Mouse (Mus musculus) adrenal gland, postnatal 0 days (tissue): ENCODE data around the gene Hspb6. TPM values are rescaled to one million over a fixed set of nuclear protein-coding genes. Genes with fewer than 3 reads are reported as not detected.

ENCODE experiments used
- microRNA-seq: library from miRNA; unstranded; fragments of <30 nt; microRNA quantifications from one replicate; pipeline ENCODE4, GENCODE M21; 2016; ENCODE audit warnings: borderline replicate concordance; ENCODE audit not compliant: insufficient number of aligned reads
- polyA plus RNA-seq: library from polyadenylated mRNA; unstranded; fragments of >200 nt; fragmentation: Nextera tagmentation; extraction: Ambion mirVana; gene quantifications from 2 replicates; pipeline ENCODE4 v1.2.1, GENCODE M21; 2015

Hspb6 gene
- 21.9 and 51.7 TPM in 2 replicates for polyA plus RNA-seq

GRCm38 (mm10) chr7:30552102-30553020 lies at the start of gene Hspb6, which contains the start of gene Proser3:
Hspb6 (plus strand) TSS chr7:30552178.
Proser3 (minus strand) TSS chr7:30552299.

GRCm38 (mm10) chr7:30534633-30535577 lies 17.1 kb upstream of the Hspb6 start, which contains the start of gene Arhgap33:
Arhgap33 (minus strand) TSS chr7:30535060.

GRCm38 (mm10) chr7:30559443-30559954 lies 7.5 kb downstream of the Hspb6 start, which contains the start of gene Lin37:
Lin37 (minus strand) TSS chr7:30559838.

GRCm38 (mm10) chr7:30563117-30563905 lies 11.3 kb downstream of the Hspb6 start, which contains the start of the genes U2af1l4, Gm49396 and Psenen:
U2af1l4 (plus strand) TSS chr7:30563301.
Gm49396 (plus strand) TSS chr7:30563344.
Psenen (minus strand) TSS chr7:30563627.

GRCm38 (mm10) chr7:30564970-30565571 lies 13.1 kb downstream of the Hspb6 start, which contains the start of gene Igflr1:
Igflr1 (plus strand) TSS chr7:30565427.

GRCm38 (mm10) chr7:30588676-30589434 lies 36.9 kb downstream of the Hspb6 start, which contains the start of gene Kmt2b:
Kmt2b (minus strand) TSS chr7:30588726.

GRCm38 (mm10) chr7:30598786-30599185 lies 46.8 kb downstream of the Hspb6 start, which contains the start of gene Zbtb32:
Zbtb32 (minus strand) TSS chr7:30598909.

Small RNAs within 50 kb of the gene (microRNA-seq; reads per million reads assigned to microRNA genes)
- gene Gm38670, result not detected
- not detected for gene Mir3569

Other genes starting within 250 kb of the Hspb6 start
- gene Alkbh6, start 243.5 kb upstream of the Hspb6 start, polyA plus RNA-seq, result 67.9 and 101 TPM in 2 replicates
- gene Syne4, start 237.4 kb upstream of the Hspb6 start, polyA plus RNA-seq, result 10.1 and 17.2 TPM in 2 replicates
- 1.7 and 4.2 TPM in 2 replicates for gene E130208F15Rik, start 230.4 kb upstream of the Hspb6 start, polyA plus RNA-seq
- gene Sdhaf1, start 228.3 kb upstream of the Hspb6 start, polyA plus RNA-seq, result 19.9 and 24.4 TPM in 2 replicates
- gene Lrfn3, start 189.4 kb upstream of the Hspb6 start, polyA plus RNA-seq, result 7.0 and 8.6 TPM in 2 replicates
- 130 and 219 TPM in 2 replicates for gene Tyrobp, start 138.4 kb upstream of the Hspb6 start, polyA plus RNA-seq
- 6.9 and 9.5 TPM in 2 replicates for gene Hcst, start 132.3 kb upstream of the Hspb6 start, polyA plus RNA-seq
- 0.88 and 1.7 TPM in 2 replicates for gene Nfkbid, start 130.4 kb upstream of the Hspb6 start, polyA plus RNA-seq
- 66.4 and 132 TPM in 2 replicates for gene Aplp1, start 106.6 kb upstream of the Hspb6 start, polyA plus RNA-seq
- gene Kirrel2, start 94.5 kb upstream of the Hspb6 start, polyA plus RNA-seq, result not detected in 2 replicates
- gene Nphs1, start 93.9 kb upstream of the Hspb6 start, polyA plus RNA-seq, result 0.10 and 0.17 TPM in 2 replicates
- 3.3 and 7.4 TPM in 2 replicates for gene Prodh2, start 58.6 kb upstream of the Hspb6 start, polyA plus RNA-seq
- gene Arhgap33, start 17.1 kb upstream of the Hspb6 start, polyA plus RNA-seq, result 5.8 and 11.5 TPM in 2 replicates
- 5.8 and 6.8 TPM in 2 replicates for gene Proser3, start 121 bp downstream of the Hspb6 start, polyA plus RNA-seq
- gene Lin37, start 7.7 kb downstream of the Hspb6 start, polyA plus RNA-seq, result 57.6 and 67.2 TPM in 2 replicates
- gene U2af1l4, start 11.1 kb downstream of the Hspb6 start, polyA plus RNA-seq, result 83.5 and 101 TPM in 2 replicates
- 2.8 and 5.1 TPM in 2 replicates for gene Gm49396, start 11.2 kb downstream of the Hspb6 start, polyA plus RNA-seq
- 179 and 205 TPM in 2 replicates for gene Psenen, start 11.4 kb downstream of the Hspb6 start, polyA plus RNA-seq
- 0.72 and 1.8 TPM in 2 replicates for gene Igflr1, start 13.2 kb downstream of the Hspb6 start, polyA plus RNA-seq
- 3.7 and 4.5 TPM in 2 replicates for gene Kmt2b, start 36.5 kb downstream of the Hspb6 start, polyA plus RNA-seq
- 0.11 and 0.51 TPM in 2 replicates for gene Zbtb32, start 46.7 kb downstream of the Hspb6 start, polyA plus RNA-seq
- 0.55 and 0.79 TPM in 2 replicates for gene Upk1a, start 60.7 kb downstream of the Hspb6 start, polyA plus RNA-seq
- 1,273 and 1,293 TPM in 2 replicates for gene Cox6b1, start 74.0 kb downstream of the Hspb6 start, polyA plus RNA-seq
- not detected in 2 replicates for gene Etv2, start 83.7 kb downstream of the Hspb6 start, polyA plus RNA-seq
- 83.9 and 102 TPM in 2 replicates for gene Rbm42, start 98.1 kb downstream of the Hspb6 start, polyA plus RNA-seq
- gene Haus5, start 112.8 kb downstream of the Hspb6 start, polyA plus RNA-seq, result 14.3 and 19.0 TPM in 2 replicates
- gene Pmis2, start 119.4 kb downstream of the Hspb6 start, polyA plus RNA-seq, result not detected in 2 replicates
- 10.8 and 14.4 TPM in 2 replicates for gene 2200002J24Rik, start 146.7 kb downstream of the Hspb6 start, polyA plus RNA-seq
- 2.5 and 2.7 TPM in 2 replicates for gene Atp4a, start 160.0 kb downstream of the Hspb6 start, polyA plus RNA-seq
- 231 and 307 TPM in 2 replicates for gene Tmem147, start 177.4 kb downstream of the Hspb6 start, polyA plus RNA-seq
- 0.11 and 0.35 TPM in 2 replicates for gene Gapdhs, start 191.5 kb downstream of the Hspb6 start, polyA plus RNA-seq
- gene Sbsn, start 199.3 kb downstream of the Hspb6 start, polyA plus RNA-seq, result 16.2 and 29.7 TPM in 2 replicates
- gene Dmkn, start 211.6 kb downstream of the Hspb6 start, polyA plus RNA-seq, result 49.0 and 57.0 TPM in 2 replicates
- 32.6 and 84.5 TPM in 2 replicates for gene Krtdap, start 235.7 kb downstream of the Hspb6 start, polyA plus RNA-seq